Mouse (Mus musculus): Measurements from ENCODE around the gene Fras1.

- TF ChIP-seq EP300 (optimal IDR thresholded peaks at IDR 0.05) (no peak), CTCF (IDR thresholded peaks at IDR 0.05; ENCODE audit: low read depth) (no peak)
Observed at GRCm38 (mm10) chr5:96545994-96546393, 172.2 kb downstream of the Fras1 start.

Data from stomach, postnatal 0 days (tissue).